Mouse (Mus musculus): ENCODE data around the gene Smarcc2. TPM values are rescaled to one million over a fixed set of nuclear protein-coding genes. Genes with fewer than 3 reads are reported as not detected.

Smarcc2 gene
- 134 TPM for polyA plus RNA-seq (2017; shearing (Covaris generic))

GRCm38 (mm10) chr10:128458719-128459408 is at the start of gene Smarcc2:
TSS of gene Smarcc2 (plus strand) at chr10:128459248.

DNA sequence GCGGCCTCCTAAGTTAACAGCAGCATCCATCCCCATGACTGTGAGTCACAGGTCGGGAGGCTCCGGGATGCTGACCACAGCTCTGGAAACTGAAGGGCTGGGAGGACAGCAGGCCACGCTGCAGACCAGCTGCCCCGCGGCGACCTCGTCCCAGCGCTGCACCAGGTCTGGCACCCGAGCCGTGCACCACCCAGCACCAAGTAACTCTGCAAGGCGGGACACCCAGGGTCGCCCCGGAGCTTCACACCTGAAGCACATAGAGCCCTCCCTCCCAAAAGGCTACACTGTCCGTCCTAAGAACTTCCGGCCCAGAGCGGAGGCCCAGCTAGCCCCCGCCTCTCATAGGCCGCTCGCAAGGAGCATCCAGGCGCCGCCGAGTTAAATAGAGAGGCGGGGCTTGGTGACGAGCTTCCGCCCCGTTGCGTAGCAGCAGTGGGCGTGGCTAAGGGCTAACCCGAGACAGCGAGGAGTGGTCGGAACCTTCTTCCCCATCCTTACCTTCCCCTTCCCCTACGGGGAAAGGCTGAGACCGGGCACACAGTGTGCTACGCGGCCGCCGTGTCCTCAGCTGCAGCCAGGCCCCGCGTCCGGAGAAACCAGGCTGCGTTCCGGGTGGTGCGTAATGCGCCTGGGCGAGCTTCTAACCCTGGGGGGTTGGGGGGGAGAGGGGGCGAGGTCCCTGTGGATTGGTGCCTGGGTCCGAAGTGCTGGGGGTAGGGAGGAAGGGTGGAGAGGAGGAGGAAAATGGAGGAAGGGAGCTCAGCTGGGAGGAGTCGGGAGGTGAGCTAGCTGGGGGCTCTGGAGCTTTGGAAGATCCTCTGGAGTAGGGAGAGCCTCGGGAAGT is 47.6 kb upstream of the Smarcc2 start, which contains the start of the genes Nabp2 and Rnf41:
Gene Nabp2, minus strand, starts transcription at position 282 of the 844 bp plus-strand sequence.
Gene Rnf41, plus strand, starts transcription at position 447 of the 844 bp plus-strand sequence.

DNA sequence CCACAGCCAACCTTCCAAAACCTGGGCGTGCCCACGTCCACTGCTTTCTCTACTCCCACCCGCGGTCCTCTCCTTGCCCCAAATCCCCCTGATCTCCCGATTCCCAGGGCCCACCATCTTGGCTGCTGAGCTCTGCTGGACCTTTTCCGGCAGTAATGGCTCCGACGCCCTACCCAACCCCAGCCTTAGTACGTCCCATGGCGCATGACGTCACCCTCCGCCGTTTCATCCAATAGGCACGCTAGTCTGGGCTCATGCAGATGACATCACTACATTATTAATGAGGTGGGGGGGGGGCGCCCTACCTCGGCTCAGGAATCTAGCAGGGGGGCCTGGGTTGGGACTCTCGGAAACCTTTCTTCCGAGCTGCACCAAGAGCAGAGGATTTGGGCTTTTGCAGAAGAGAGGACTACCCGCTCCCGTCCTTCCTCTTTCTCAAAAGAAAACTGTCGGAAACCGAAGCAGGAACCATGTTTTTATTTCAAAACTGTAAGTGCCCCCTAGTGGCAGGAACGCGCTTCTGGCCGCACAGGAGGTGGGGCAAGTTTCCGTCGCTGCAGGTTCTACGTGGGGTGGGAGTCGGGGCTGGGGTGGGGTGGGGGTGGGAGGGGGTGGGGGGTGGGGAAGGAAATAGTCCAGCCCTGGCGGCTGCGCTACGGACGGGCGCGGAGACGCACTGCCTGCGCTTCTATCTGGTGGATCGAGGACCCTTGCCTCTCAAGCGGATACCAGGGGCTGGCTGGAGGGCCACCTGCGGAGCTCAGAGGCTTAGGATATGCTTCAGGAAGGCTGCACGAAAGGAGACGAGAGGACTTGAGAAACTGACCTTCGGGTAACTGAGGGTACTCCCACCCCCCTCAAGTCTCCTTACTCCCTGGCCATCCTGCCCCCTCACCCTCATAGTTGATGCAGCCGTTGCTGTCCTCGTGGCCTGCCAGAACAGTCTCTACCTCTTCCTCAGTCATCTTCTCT is 34.9 kb downstream of the Smarcc2 start, which contains the start of gene Myl6:
Gene Myl6, minus strand, starts transcription at position 451 of the 972 bp plus-strand sequence.

GRCm38 (mm10) chr10:128498590-128498989 is 39.5 kb downstream of the Smarcc2 start, which contains the start of gene Myl6b:
TSS of gene Myl6b (minus strand) at chr10:128498685.

GRCm38 (mm10) chr10:128525671-128526308 is 66.7 kb downstream of the Smarcc2 start, which contains the start of gene Esyt1:
TSS of gene Esyt1 (minus strand) at chr10:128525871.

Other genes starting within 250 kb of the Smarcc2 start
- gene Spryd4, start 247.4 kb upstream of the Smarcc2 start, polyA plus RNA-seq (2017; shearing (Covaris generic)): 19.0 TPM
- not detected for gene Mip, start 233.4 kb upstream of the Smarcc2 start, polyA plus RNA-seq (2017; shearing (Covaris generic))
- 30.7 TPM for gene Timeless, start 227.2 kb upstream of the Smarcc2 start, polyA plus RNA-seq (2017; shearing (Covaris generic))
- not detected for gene Apon, start 205.2 kb upstream of the Smarcc2 start, polyA plus RNA-seq (2017; shearing (Covaris generic))
- not detected for gene Apof, start 190.6 kb upstream of the Smarcc2 start, polyA plus RNA-seq (2017; shearing (Covaris generic))
- gene Stat2, start 188.7 kb upstream of the Smarcc2 start, polyA plus RNA-seq (2017; shearing (Covaris generic)): 95.2 TPM
- gene Il23a, start 160.5 kb upstream of the Smarcc2 start, polyA plus RNA-seq (2017; shearing (Covaris generic)): not detected
- 51.5 TPM for gene Pan2, start 155.9 kb upstream of the Smarcc2 start, polyA plus RNA-seq (2017; shearing (Covaris generic))
- gene Cnpy2, start 136.8 kb upstream of the Smarcc2 start, polyA plus RNA-seq (2017; shearing (Covaris generic)): 154 TPM
- gene Cs, start 121.5 kb upstream of the Smarcc2 start, polyA plus RNA-seq (2017; shearing (Covaris generic)): 182 TPM
- gene Coq10a, start 90.3 kb upstream of the Smarcc2 start, polyA plus RNA-seq (2017; shearing (Covaris generic)): 14.7 TPM
- 1.5 TPM for gene Ankrd52, start 82.1 kb upstream of the Smarcc2 start, polyA plus RNA-seq (2017; shearing (Covaris generic))
- not detected for gene Slc39a5, start 58.0 kb upstream of the Smarcc2 start, polyA plus RNA-seq (2017; shearing (Covaris generic))
- gene Nabp2, start 47.8 kb upstream of the Smarcc2 start, polyA plus RNA-seq (2017; shearing (Covaris generic)): 131 TPM
- 50.5 TPM for gene Rnf41, start 47.6 kb upstream of the Smarcc2 start, polyA plus RNA-seq (2017; shearing (Covaris generic))
- 1,630 TPM for gene Myl6, start 34.9 kb downstream of the Smarcc2 start, polyA plus RNA-seq (2017; shearing (Covaris generic))
- 4.7 TPM for gene Myl6b, start 39.4 kb downstream of the Smarcc2 start, polyA plus RNA-seq (2017; shearing (Covaris generic))
- 115 TPM for gene Esyt1, start 66.6 kb downstream of the Smarcc2 start, polyA plus RNA-seq (2017; shearing (Covaris generic))
- gene Zc3h10, start 88.5 kb downstream of the Smarcc2 start, polyA plus RNA-seq (2017; shearing (Covaris generic)): 34.2 TPM
- gene Rpl41, start 90.1 kb downstream of the Smarcc2 start, polyA plus RNA-seq (2017; shearing (Covaris generic)): 3,447 TPM
- 43.8 TPM for gene Pa2g4, start 106.7 kb downstream of the Smarcc2 start, polyA plus RNA-seq (2017; shearing (Covaris generic))
- gene Erbb3, start 130.4 kb downstream of the Smarcc2 start, polyA plus RNA-seq (2017; shearing (Covaris generic)): 12.0 TPM
- gene Rps26, start 167.5 kb downstream of the Smarcc2 start, polyA plus RNA-seq (2017; shearing (Covaris generic)): 866 TPM
- gene Ikzf4, start 186.7 kb downstream of the Smarcc2 start, polyA plus RNA-seq (2017; shearing (Covaris generic)): 123 TPM
- 50.8 TPM for gene Suox, start 214.8 kb downstream of the Smarcc2 start, polyA plus RNA-seq (2017; shearing (Covaris generic))
- gene Rab5b, start 237.0 kb downstream of the Smarcc2 start, polyA plus RNA-seq (2017; shearing (Covaris generic)): 55.3 TPM
- 7.0 TPM for gene Pmel, start 244.9 kb downstream of the Smarcc2 start, polyA plus RNA-seq (2017; shearing (Covaris generic))
- gene Cdk2, start 245.8 kb downstream of the Smarcc2 start, polyA plus RNA-seq (2017; shearing (Covaris generic)): 42.1 TPM